Mouse (Mus musculus) cerebellum, postnatal 4 days (tissue): ENCODE measurements around the gene Phf12.

Experiments used
- DNase-seq, 2 experiments: peaks; one replicate each; pipeline ENCODE4 v3.0.0; 2022; ENCODE audit warnings: low spot score in 2 of 2, mixed read lengths in 1 of 2

Phf12 gene

GRCm38 (mm10) chr11:77982441-77982905, at the start of gene Phf12:
TSS of gene Phf12 (plus strand) at chr11:77982754.
- peak; percentile 97 to 100 for DNase-seq

DNA sequence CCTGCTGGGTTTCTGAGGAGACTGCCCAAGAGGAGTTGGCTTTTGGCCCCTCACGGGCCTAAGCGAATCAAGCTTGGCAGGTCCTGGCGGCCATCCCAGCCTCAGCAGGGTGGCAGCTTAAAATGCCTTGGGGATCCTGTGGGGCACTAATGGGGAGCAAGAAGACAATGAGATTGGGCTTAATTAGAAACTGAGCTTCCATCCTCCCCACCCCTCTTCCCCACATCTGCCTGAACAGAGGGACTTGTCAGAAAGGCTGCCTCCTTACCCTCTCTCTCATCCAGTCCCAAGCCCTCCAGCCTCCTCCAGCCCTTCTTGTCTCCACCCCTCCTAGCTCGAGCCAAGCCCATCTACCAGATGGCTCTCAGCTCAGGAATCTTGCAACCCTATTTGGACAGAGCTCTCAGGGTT, 48.4 kb upstream of the Phf12 start:
- peak in 1 of 2 experiments; percentile 74 for DNase-seq

GRCm38 (mm10) chr11:77934568-77935311, 47.8 kb upstream of the Phf12 start:
- DNase-seq, result no peak

- DNase-seq, result no peak
Measured at GRCm38 (mm10) chr11:77936846-77937245, 45.7 kb upstream of the Phf12 start.

DNA sequence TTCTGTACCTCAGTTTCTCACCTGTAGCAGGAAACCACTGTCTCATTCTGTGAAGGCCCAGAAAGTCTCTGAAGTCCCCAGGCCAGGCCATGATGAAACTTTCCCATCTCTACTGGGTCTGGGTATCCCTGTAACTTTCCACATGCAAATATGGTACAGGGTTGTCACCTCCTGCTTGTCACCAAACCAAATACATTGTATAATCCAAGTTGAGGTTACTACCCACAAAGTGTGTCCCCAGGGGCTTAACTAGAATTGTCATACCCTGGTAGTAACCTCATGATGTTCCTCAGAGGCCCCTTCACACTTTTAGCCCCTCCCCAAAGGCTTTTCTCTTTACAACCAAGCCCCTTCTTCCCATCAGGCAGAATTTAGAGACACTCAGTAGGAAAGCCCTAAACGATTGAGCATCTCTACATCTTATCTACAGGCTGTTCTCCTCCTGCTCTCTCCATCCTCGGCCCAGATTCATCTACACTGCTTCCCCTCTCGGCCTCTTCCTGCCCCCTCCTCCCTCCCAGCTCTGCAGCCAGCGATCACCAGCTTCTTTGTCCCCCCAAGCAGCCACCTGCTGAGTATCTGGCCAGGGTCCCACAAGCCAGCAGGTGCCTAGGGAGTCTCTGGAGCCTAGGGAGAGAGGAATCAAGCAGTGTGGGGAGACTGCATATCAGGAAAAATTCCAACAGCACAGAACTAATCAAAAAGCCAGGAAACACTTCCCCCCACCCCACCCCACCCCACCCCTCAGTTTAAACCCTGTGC, 44.7 kb upstream of the Phf12 start:
- DNase-seq, result no peak

- no peak for DNase-seq
Measured at GRCm38 (mm10) chr11:77942230-77942629, 40.3 kb upstream of the Phf12 start.

DNA sequence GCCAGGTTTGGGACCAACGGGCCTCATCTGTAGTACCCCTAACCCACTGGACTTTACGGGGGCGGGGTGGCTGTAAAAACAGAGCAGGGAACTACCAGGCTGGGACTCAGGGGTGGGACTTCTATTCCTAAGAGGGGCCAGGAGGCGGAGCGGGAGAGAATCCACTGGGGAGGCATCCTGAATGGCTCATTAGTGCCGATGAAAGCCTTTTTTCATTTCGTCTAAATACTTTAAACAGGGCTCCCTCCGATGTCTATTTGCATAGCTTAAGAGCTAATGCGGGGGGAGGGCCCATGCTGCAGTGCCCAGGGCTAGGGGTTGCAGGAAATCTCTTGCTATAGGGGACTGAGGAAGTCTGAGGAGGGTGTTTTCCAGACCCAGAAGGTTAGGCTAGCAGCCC, 34.7 kb upstream of the Phf12 start:
- no peak for DNase-seq

GRCm38 (mm10) chr11:77950125-77950685, 32.3 kb upstream of the Phf12 start:
- DNase-seq, result no peak

DNA sequence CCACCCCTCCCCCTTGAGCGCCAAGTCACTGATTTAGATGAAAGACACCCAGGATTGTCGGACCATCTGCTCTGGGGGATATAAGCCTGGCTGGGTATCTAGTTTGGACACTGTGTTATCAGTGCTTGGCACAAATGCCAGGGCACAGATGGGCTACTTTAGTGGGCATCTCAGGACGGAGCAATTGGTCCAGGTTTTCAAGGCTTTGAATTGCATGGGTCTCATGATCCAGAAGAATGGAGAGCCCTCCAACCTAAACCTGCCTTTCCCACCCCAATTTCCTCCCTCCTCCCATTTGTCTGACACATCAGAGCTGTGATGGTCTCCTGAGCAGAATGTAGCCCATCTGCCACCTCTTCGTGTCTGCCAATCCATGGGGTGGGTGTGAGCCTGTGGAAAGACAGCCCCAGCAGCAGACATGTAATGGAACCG, 31.7 kb upstream of the Phf12 start:
- peak in 1 of 2 experiments; percentile 47 for DNase-seq

GRCm38 (mm10) chr11:77953671-77954070, 28.9 kb upstream of the Phf12 start:
- DNase-seq, result no peak

DNA sequence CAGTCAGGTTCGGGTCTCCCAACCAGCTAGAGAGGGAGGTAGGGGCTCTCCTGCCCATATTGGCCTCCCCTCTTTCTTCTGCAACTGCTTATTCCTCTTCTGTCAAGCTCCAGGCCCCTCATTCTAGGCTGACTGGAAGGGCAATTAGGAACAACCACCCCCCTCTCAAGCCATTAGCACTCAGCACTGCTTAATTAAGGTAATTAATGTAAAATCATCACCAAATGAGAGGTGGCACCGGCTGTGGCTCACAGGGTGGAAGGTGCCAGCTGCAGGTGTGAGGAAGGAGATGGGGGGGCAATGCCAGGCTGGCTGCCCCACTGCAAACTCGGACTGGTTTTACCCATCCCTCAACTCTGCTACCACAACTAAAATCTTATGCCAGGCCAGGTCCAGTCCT, 26.1 kb upstream of the Phf12 start:
- DNase-seq, result no peak

- DNase-seq, result peak in 1 of 2 experiments; percentile 82
Measured at GRCm38 (mm10) chr11:77958268-77958667, 24.3 kb upstream of the Phf12 start.

DNA sequence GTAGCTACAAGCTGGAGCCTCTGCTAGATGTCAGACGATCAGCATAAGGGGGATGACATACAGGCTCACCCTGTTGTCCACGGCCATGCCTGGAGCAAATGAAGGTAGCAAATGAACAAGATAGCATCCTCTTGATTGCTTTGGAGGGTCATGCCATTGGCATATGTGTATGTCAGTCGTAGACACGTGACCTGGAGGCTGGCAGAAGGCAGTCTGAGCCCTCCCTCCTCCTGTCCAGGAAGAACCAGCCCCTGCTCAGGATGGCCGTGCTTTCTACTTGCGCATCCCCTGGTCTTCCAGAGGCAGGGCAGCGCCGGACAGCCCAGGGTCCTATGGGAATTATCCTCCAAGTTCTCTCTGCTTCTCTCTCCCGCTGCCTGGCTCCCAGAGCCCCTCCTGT, 23.6 kb upstream of the Phf12 start:
- no peak for DNase-seq

GRCm38 (mm10) chr11:77960199-77960598, 22.4 kb upstream of the Phf12 start:
- no peak for DNase-seq

DNA sequence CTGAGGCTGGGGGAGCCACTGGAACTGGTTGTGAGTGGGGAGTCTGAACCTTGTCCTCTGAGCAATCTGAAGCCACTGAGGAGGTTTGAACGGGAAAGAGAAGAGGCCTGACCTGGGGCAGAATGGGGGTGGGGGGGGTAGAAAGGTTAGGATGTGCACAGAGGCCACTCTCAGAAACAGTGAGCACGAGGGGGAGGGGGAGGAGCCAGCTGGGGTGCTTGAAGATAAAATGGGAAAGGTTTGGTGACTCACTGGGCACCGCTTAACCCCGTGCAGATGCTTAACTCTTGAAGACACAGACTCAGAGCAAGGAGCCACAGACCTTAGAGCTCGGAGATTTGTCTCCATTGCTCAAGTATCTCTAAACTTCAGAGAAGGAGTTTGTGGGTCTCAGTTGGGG, 21.7 kb upstream of the Phf12 start:
- DNase-seq, result no peak

DNA sequence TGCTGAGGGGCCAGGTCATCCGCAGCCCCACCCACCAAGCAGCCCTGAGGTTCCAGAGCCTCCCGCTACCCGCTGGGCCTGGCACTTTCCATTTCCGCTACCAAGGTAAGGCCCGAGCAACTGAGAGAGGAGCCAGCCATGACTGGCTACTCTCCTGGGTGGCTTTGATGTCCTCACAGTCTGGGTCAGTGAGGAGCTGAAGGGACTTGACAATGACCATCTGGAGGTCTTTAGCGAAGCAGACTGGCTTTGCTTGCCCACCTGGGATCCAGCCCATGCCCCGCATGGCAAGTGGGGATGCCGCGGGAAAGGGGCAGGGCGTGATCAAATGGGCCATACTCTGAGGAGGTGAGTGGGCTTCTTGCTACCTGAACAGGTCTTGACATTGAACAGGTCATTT, 19.6 kb upstream of the Phf12 start:
- no peak for DNase-seq

- DNase-seq, result no peak
Measured at GRCm38 (mm10) chr11:77964415-77965095, 18.0 kb upstream of the Phf12 start.

GRCm38 (mm10) chr11:77965101-77966036, 17.2 kb upstream of the Phf12 start:
- peak; percentile 60 to 80 for DNase-seq

DNA sequence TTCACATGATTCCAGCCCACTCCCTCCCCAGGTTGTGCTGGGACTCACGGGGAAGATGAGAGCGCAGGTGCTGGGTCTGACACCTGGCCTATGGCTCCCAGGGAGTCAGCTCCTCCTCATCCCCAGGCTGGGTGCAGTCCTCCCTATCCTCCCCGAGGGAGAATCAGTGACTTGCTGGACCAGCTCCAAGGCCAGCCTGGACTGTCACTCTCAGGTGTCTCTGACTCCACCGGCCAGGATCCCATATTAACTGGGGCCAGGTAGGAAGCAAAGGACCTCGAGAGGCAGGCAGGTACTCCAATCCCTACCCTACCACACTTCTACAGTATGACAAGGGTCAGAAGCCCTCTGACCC, 16.5 kb upstream of the Phf12 start:
- DNase-seq, result no peak

DNA sequence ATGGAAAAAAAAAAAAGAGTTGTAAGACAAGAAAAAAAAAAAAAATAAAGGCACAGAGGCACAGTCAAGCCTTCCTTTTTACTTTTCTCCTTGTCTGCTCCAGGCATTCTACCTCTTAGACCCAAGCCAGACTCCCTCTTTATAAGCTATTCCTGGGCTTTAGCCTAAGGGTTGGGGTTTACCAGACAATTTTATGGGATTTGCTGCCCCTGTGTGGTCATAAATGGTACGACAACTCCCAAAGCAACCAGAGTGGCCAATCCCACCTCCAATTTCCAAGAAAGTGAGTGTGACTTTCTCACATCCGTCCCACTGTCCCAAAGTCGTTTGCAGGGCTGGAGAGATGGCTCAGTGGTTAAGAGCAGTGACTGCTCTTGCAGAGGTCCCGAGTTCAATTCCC, 15.4 kb upstream of the Phf12 start:
- peak; percentile 61 to 86 for DNase-seq

DNA sequence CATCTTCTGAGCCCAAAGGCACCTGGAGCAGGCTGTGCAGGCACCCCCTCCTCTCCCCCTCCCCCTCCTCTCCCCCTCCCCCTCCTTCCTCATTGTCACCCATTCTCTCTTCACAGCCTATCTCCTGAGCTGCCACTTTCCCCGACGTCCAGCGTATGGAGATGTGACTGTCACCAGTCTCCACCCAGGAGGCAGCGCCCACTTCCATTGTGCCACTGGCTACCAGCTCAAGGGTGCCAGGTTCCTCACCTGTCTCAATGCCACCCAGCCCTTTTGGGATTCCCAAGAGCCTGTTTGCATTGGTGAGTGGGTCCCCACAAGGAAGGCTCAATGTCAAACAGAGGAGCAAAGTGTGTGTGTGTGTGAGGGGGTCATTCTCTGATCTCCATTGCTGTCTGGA, 13.8 kb upstream of the Phf12 start:
- no peak for DNase-seq
